Mouse (Mus musculus) liver, embryonic 14.5 days (tissue): Measurements from ENCODE around the gene Smyd3.

Experiments used
- CTCF ChIP-seq: IDR thresholded peaks from 2 replicates; pipeline ENCODE4 v1.5.1; 2016; ENCODE audit warnings: antibody characterized with exemption, low read depth, control low read depth
- EP300 ChIP-seq: IDR thresholded peaks from 2 replicates; pipeline ENCODE4 v1.6.1; 2016; ENCODE audit warnings: antibody characterized with exemption, low read depth

GRCm38 (mm10) chr1:179143154-179143832 lies 374.5 kb downstream of the Smyd3 start:
- TF ChIP-seq CTCF (no peak), EP300 (no peak)
